Comparison of ENCODE assay signal across 32 mouse cellular contexts in genomic region chr11:89765014-89765769, GRCm38 (mm10). TPM values are rescaled to one million over a fixed set of nuclear protein-coding genes. Genes with fewer than 3 reads are reported as not detected.
DNase-seq lines count a peak whose midpoint lies in the region; ATAC-seq lines count a peak whose summit lies in the region.
"Had no signal": no experiment of that assay in that cellular context is flagged by ENCODE, and none has a peak within 500 bp of the region (broad histone marks: within the 10 kb centered on the region; RNA-seq: fewer than 3 reads in every experiment).

No protein-coding gene starts in this region.

- 39% methylated on average over 2 of the region's 2 CpGs for WGBS in hindbrain, embryonic 13.5 days
- 32% methylated on average over 2 of the region's 2 CpGs for WGBS in hindbrain, embryonic 14.5 days
- 17% methylated on average over 2 of the region's 2 CpGs for WGBS in midbrain, embryonic 13.5 days
- WGBS in midbrain, embryonic 11.5 days, result 44% methylated on average over 2 of the region's 2 CpGs
- WGBS in forebrain, embryonic 15.5 days, result 4% methylated on average over 2 of the region's 2 CpGs

- H3K36me3 ChIP-seq in hindbrain, embryonic 13.5 days, result no peaks in the 10 kb centered on the region
- H3K36me3 ChIP-seq in hindbrain, embryonic 14.5 days (replicated peaks; ENCODE audit: control insufficient read depth, insufficient read depth), result no peaks in the 10 kb centered on the region
- no peaks in the 10 kb centered on the region for H3K36me3 ChIP-seq in midbrain, embryonic 13.5 days
- no peaks in the 10 kb centered on the region for H3K36me3 ChIP-seq in midbrain, embryonic 11.5 days (ENCODE audit: control insufficient read depth, insufficient read depth, low read length)
- no peaks in the 10 kb centered on the region for H3K36me3 ChIP-seq in forebrain, embryonic 15.5 days
- H3K36me3 ChIP-seq: heart, embryonic 13.5 days; intestine, embryonic 15.5 days; limb, embryonic 13.5 days; lung, embryonic 15.5 days; midbrain, embryonic 10.5 days had no signal

- DNase-seq in hindbrain, embryonic 14.5 days (ENCODE audit: low spot score), result no peak
- no peak for DNase-seq in midbrain, embryonic 11.5 days (ENCODE audit: low spot score, missing footprints)
- DNase-seq in yolk sac, embryonic 10.5 days (ENCODE audit: low spot score), result no peak
- DNase-seq in adrenal gland, adult 18-20 months (ENCODE audit: low spot score in 2 of 2), result no peak
- DNase-seq: adrenal gland, postnatal 25 days; cerebellum, adult 8-10 months; cerebellum, postnatal 25 days; gastrocnemius, adult 2 months; gastrocnemius, postnatal 36 days; heart, postnatal 10 days; kidney, adult 8-10 months; kidney, postnatal 4 days; thymus, postnatal 4 days had no signal

- H3K4me2 ChIP-seq in hindbrain, embryonic 13.5 days, result no peak overlapping the region
- H3K4me2 ChIP-seq in hindbrain, embryonic 14.5 days (replicated peaks), result no peak overlapping the region
- H3K4me2 ChIP-seq in midbrain, embryonic 13.5 days (replicated peaks), result no peak overlapping the region
- H3K4me2 ChIP-seq in midbrain, embryonic 11.5 days, result no peak overlapping the region
- H3K4me2 ChIP-seq in forebrain, embryonic 15.5 days (replicated peaks), result no peak overlapping the region
- H3K4me2 ChIP-seq: heart, embryonic 13.5 days; intestine, embryonic 15.5 days; limb, embryonic 13.5 days; liver, embryonic 11.5 days; lung, embryonic 15.5 days had no signal

- no peak overlapping the region for H3K9ac ChIP-seq in hindbrain, embryonic 13.5 days
- H3K9ac ChIP-seq in hindbrain, embryonic 14.5 days, result no peak overlapping the region
- no peak overlapping the region for H3K9ac ChIP-seq in midbrain, embryonic 13.5 days (replicated peaks)
- H3K9ac ChIP-seq in midbrain, embryonic 11.5 days (ENCODE audit: low read length), result no peak overlapping the region
- H3K9ac ChIP-seq in forebrain, embryonic 15.5 days (replicated peaks), result no peak overlapping the region
- H3K9ac ChIP-seq: heart, embryonic 13.5 days; intestine, embryonic 15.5 days; limb, embryonic 13.5 days; lung, embryonic 15.5 days had no signal

- peak overlapping the region; percentile 23; the same call in 1 of the 2 replicates for H3K27ac ChIP-seq in hindbrain, embryonic 13.5 days
- no peak overlapping the region for H3K27ac ChIP-seq in hindbrain, embryonic 14.5 days
- no peak overlapping the region for H3K27ac ChIP-seq in midbrain, embryonic 13.5 days
- no peak overlapping the region for H3K27ac ChIP-seq in midbrain, embryonic 11.5 days (ENCODE audit: low read depth, low read length)
- no peak overlapping the region for H3K27ac ChIP-seq in forebrain, embryonic 15.5 days (replicated peaks)
- H3K27ac ChIP-seq: gastrocnemius, adult 2 months; heart, embryonic 13.5 days; intestine, embryonic 15.5 days; kidney, postnatal 0 days; left cerebral cortex, adult 2 months; limb, embryonic 13.5 days; lung, embryonic 15.5 days; midbrain, embryonic 10.5 days had no signal

- H3K4me3 ChIP-seq in hindbrain, embryonic 13.5 days, result no peak overlapping the region
- no peak overlapping the region for H3K4me3 ChIP-seq in hindbrain, embryonic 14.5 days (replicated peaks; ENCODE audit: low read length)
- H3K4me3 ChIP-seq in midbrain, embryonic 13.5 days (replicated peaks), result no peak overlapping the region
- H3K4me3 ChIP-seq in midbrain, embryonic 11.5 days (ENCODE audit: low read depth, low read length), result no peak overlapping the region
- H3K4me3 ChIP-seq in forebrain, embryonic 15.5 days, result no peak overlapping the region
- H3K4me3 ChIP-seq: gastrocnemius, adult 2 months; heart, embryonic 13.5 days; intestine, embryonic 15.5 days; left cerebral cortex, adult 2 months; limb, embryonic 13.5 days; lung, embryonic 15.5 days; midbrain, embryonic 10.5 days had no signal

- H3K4me1 ChIP-seq in hindbrain, embryonic 13.5 days (replicated peaks), result peaks cover 13% of the 10 kb centered on the region
- H3K4me1 ChIP-seq in hindbrain, embryonic 14.5 days (replicated peaks; ENCODE audit: control insufficient read depth, insufficient read depth, low read length), result no peaks in the 10 kb centered on the region
- H3K4me1 ChIP-seq in midbrain, embryonic 13.5 days (replicated peaks), result peaks cover 18% of the 10 kb centered on the region
- peaks cover 4% of the 10 kb centered on the region; the same call in 1 of the 2 replicates for H3K4me1 ChIP-seq in midbrain, embryonic 11.5 days (ENCODE audit: control insufficient read depth, insufficient read depth, low read length)
- peaks cover 21% of the 10 kb centered on the region for H3K4me1 ChIP-seq in forebrain, embryonic 15.5 days
- H3K4me1 ChIP-seq: heart, embryonic 13.5 days; intestine, embryonic 15.5 days; lung, embryonic 15.5 days had no signal

- no peaks in the 10 kb centered on the region for H3K9me3 ChIP-seq in hindbrain, embryonic 13.5 days
- H3K9me3 ChIP-seq in hindbrain, embryonic 14.5 days (ENCODE audit: control insufficient read depth, low read length), result no peaks in the 10 kb centered on the region
- H3K9me3 ChIP-seq in midbrain, embryonic 13.5 days, result no peaks in the 10 kb centered on the region
- H3K9me3 ChIP-seq in midbrain, embryonic 11.5 days (ENCODE audit: control insufficient read depth, low read length), result no peaks in the 10 kb centered on the region
- H3K9me3 ChIP-seq in forebrain, embryonic 15.5 days, result no peaks in the 10 kb centered on the region
- H3K9me3 ChIP-seq: heart, embryonic 13.5 days; intestine, embryonic 15.5 days; limb, embryonic 13.5 days; lung, embryonic 15.5 days; midbrain, embryonic 10.5 days had no signal

- H3K27me3 ChIP-seq in hindbrain, embryonic 13.5 days, result no peaks in the 10 kb centered on the region
- no peaks in the 10 kb centered on the region for H3K27me3 ChIP-seq in hindbrain, embryonic 14.5 days (ENCODE audit: control insufficient read depth, insufficient read depth, low read length)
- 0 out of 2 replicates have a peak, but pooled peaks cover 13% of the 10 kb centered on the region for H3K27me3 ChIP-seq in midbrain, embryonic 13.5 days
- no peaks in the 10 kb centered on the region for H3K27me3 ChIP-seq in midbrain, embryonic 11.5 days (ENCODE audit: control insufficient read depth, insufficient read depth, low read length)
- H3K27me3 ChIP-seq in forebrain, embryonic 15.5 days, result peaks cover 25% of the 10 kb centered on the region
- H3K27me3 ChIP-seq: heart, embryonic 13.5 days; intestine, embryonic 15.5 days; limb, embryonic 13.5 days; lung, embryonic 15.5 days had no signal

- no peak for ATAC-seq in hindbrain, embryonic 13.5 days (ENCODE audit: low FRiP score)
- ATAC-seq in hindbrain, embryonic 14.5 days (ENCODE audit: low FRiP score), result no peak
- peak; percentile 60 for ATAC-seq in midbrain, embryonic 13.5 days
- no peak for ATAC-seq in midbrain, embryonic 11.5 days (ENCODE audit: low FRiP score)
- peak; percentile 80; the same call in 1 of the 2 replicates for ATAC-seq in forebrain, embryonic 15.5 days (replicated peaks)
- ATAC-seq: hindbrain, embryonic 16.5 days; intestine, embryonic 15.5 days; Patski had no signal

RNA-seq across cellular contexts. Expression of gene Ankfn1, which starts 12.3 kb away (rescaled TPM):
- polyA plus RNA-seq in hindbrain, embryonic 13.5 days (2015; fragmentation: Nextera tagmentation; extraction: Ambion mirVana), result 2.0 and 2.8 TPM in 2 replicates
- polyA plus RNA-seq in hindbrain, embryonic 14.5 days (2014; fragmentation: Nextera tagmentation; extraction: Ambion mirVana), result 4.8 and 6.2 TPM in 2 replicates
- 3.6 TPM in 2 replicates for polyA plus RNA-seq in midbrain, embryonic 13.5 days (2015; fragmentation: Nextera tagmentation; extraction: Ambion mirVana)
- polyA plus RNA-seq in midbrain, embryonic 11.5 days (2014; fragmentation: Nextera tagmentation; extraction: Ambion mirVana), result 1.9 and 2.2 TPM in 2 replicates
- polyA plus RNA-seq in forebrain, embryonic 15.5 days (2015; fragmentation: Nextera tagmentation; extraction: Ambion mirVana), result 4.2 and 4.6 TPM in 2 replicates
- total RNA-seq in adrenal gland, adult 18-20 months (2021), result under 1 TPM; 0.26 to 0.27 TPM
- total RNA-seq: heart, adult 8-10 months; heart, postnatal 10 days; hematopoietic stem cell, adult 5-6 weeks; megakaryocyte progenitor cell, adult 5-6 weeks; MEL; neutrophil, adult 5-6 weeks had no signal
- polyA plus RNA-seq: liver, embryonic 11.5 days; liver, embryonic 16.5 days; Patski had no signal

Comparison
In these comparisons a context has a peak if more than half of its experiments do, and no peak if none do; other contexts are left out.
1. ATAC-seq: peak in midbrain, embryonic 13.5 days (single experiment) and forebrain, embryonic 15.5 days (single experiment); none in hindbrain, embryonic 13.5 days (single experiment), hindbrain, embryonic 14.5 days (single experiment) and midbrain, embryonic 11.5 days (single experiment).